Mouse (Mus musculus): Measurements from ENCODE around the gene Poc5.

DNA sequence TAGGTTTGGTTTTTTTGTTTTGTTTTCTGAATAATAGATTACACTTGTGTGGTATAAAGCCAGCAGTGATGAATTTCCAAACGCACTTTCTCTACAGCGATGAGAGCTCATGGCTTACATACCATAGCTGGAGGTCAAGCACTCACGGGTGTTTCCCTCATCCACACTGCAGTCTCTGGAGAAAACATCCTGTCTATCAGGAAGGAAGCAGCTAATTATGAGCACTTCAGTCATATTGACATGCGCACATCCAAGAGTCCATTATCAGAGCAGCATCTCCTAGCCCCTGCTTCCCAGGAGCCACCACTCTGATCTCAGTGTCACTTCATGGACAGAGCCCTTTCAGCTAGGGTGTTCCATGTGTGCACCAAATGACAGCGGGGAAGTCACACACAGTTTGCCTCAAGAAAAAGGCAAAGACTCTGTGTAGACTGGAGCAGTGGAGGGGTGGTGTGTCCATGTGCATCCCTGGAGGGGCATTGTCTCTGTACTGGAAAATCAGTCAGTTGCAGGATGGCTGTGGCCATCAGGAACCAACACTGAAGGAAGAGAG is 29.2 kb downstream of the Poc5 start:
- TF ChIP-seq POLR2A (IDR thresholded peaks at IDR 0.05; ENCODE audit: control insufficient read depth in 1 of 2, insufficient read depth in 1 of 2, low read depth in 1 of 2, low read length in 2 of 2, poor library complexity in 1 of 2) (no peak), TCF12 (IDR thresholded peaks at IDR 0.05; ENCODE audit: low read depth, low read length) (no peak), CTCF (IDR thresholded peaks at IDR 0.05 in 2 of 3, conservative IDR thresholded peaks at IDR 0.05 in 1 of 3; ENCODE audit: control insufficient read depth in 1 of 3, insufficient read depth in 1 of 3, low read depth in 2 of 3, low read length in 3 of 3, poor library complexity in 1 of 3, severe bottlenecking in 1 of 3) (no peak), POLR2AphosphoS5 (IDR thresholded peaks at IDR 0.05; ENCODE audit: borderline replicate concordance, low read depth, low read length) (no peak)
